Mouse (Mus musculus): ENCODE data around the gene Spata5.

- TF ChIP-seq POLR2A (IDR thresholded peaks at IDR 0.05; ENCODE audit: insufficient read depth, low read depth, low read length) (no peak), EP300 (IDR thresholded peaks at IDR 0.05; ENCODE audit: insufficient read depth, low read depth, low read length) (no peak), CTCF (IDR thresholded peaks at IDR 0.05) (no peak)
These were observed 32.4 kb upstream of the Spata5 start for GRCm38 (mm10) chr3:37387310-37387709.
